Comparison of ENCODE assay signal across 8 mouse cellular contexts in genomic region chr6:100155676-100156075, GRCm38 (mm10).
DNase-seq lines count a peak whose midpoint lies in the region; ATAC-seq and TF ChIP-seq lines count a peak whose summit lies in the region.

No protein-coding gene starts in this region.

- 0 out of 2 replicates have a peak overlapping the region, but pooled peaks have one; percentile 4 for H3K4me2 ChIP-seq in heart, embryonic 13.5 days

- no peak for ATAC-seq in heart, embryonic 13.5 days (ENCODE audit: extremely low read depth, insufficient number of reproducible peaks, low FRiP score, low TSS enrichment)
- no peak for ATAC-seq in inflammation-experienced regulatory T-cells, adult 6 months
- ATAC-seq in erythroid progenitor cell, adult 5-6 weeks (replicated peaks; ENCODE audit: low FRiP score, poor library complexity, severe bottlenecking) = no peak

- peaks cover 15% of the 10 kb centered on the region for H3K27me3 ChIP-seq in E14TG2a.4 (ENCODE audit: insufficient read depth, low read length)
- peaks cover 4% of the 10 kb centered on the region; the same call in 1 of the 2 replicates for H3K27me3 ChIP-seq in heart, embryonic 13.5 days (replicated peaks)
- H3K27me3 ChIP-seq in megakaryocyte, embryonic 14.5 days (replicated peaks) = peaks cover 16% of the 10 kb centered on the region

- peaks cover 36% of the 10 kb centered on the region for H3K4me1 ChIP-seq in E14TG2a.4 (replicated peaks; ENCODE audit: low read depth, low read length)
- peaks cover 49% of the 10 kb centered on the region for H3K4me1 ChIP-seq in heart, embryonic 13.5 days
- peaks cover 46% of the 10 kb centered on the region for H3K4me1 ChIP-seq in megakaryocyte, embryonic 14.5 days

- no peaks in the 10 kb centered on the region for H3K9me3 ChIP-seq in E14TG2a.4 (ENCODE audit: low read length)
- no peaks in the 10 kb centered on the region for H3K9me3 ChIP-seq in heart, embryonic 13.5 days
- no peaks in the 10 kb centered on the region for H3K9me3 ChIP-seq in megakaryocyte, embryonic 14.5 days

- 52% methylated on average over 20 of the region's 20 CpGs for WGBS in heart, embryonic 13.5 days

- peak overlapping the region; percentile 33 for H3K27ac ChIP-seq in heart, embryonic 13.5 days (replicated peaks)

- TF ChIP-seq CTCF in E14TG2a.4 (conservative IDR thresholded peaks at IDR 0.05; ENCODE audit: low read length) = no peak

- no peaks in the 10 kb centered on the region for H3K36me3 ChIP-seq in E14TG2a.4 (ENCODE audit: insufficient read depth, low read length)
- H3K36me3 ChIP-seq in heart, embryonic 13.5 days = no peaks in the 10 kb centered on the region
- no peaks in the 10 kb centered on the region for H3K36me3 ChIP-seq in megakaryocyte, embryonic 14.5 days (replicated peaks; ENCODE audit: low read length)

- H3K4me3 ChIP-seq in E14TG2a.4 (replicated peaks; ENCODE audit: low read length) = peak overlapping the region; percentile 67
- H3K4me3 ChIP-seq in heart, embryonic 13.5 days = no peak overlapping the region
- peak overlapping the region; percentile 87 for H3K4me3 ChIP-seq in megakaryocyte, embryonic 14.5 days (replicated peaks)

- H3K9ac ChIP-seq in heart, embryonic 13.5 days = no peak overlapping the region

- DNase-seq in adrenal gland, adult (ENCODE audit: inconsistent age in 2 of 2, low spot score in 1 of 2) = peak; percentile 78 to 89
- DNase-seq in kidney, postnatal 10 days = peak; percentile 81
- DNase-seq in urinary bladder, postnatal 25 days (ENCODE audit: low spot score) = no peak
